Mouse (Mus musculus) CH12.LX (cell line): Measurements from ENCODE around the gene Lrit2. TPM values are rescaled to one million over a fixed set of nuclear protein-coding genes. Genes with fewer than 3 reads are reported as not detected.

Experiments
- DNase-seq: peaks from one replicate; pipeline ENCODE4 v3.0.0-alpha.2; 2013; ENCODE audit errors: extremely low read depth
- H3K27ac ChIP-seq: 2 replicates; pipeline ENCODE4 v1.5.1; 2012; ENCODE audit warnings: low read depth, mild to moderate bottlenecking, control low read depth, moderate library complexity; ENCODE audit not compliant: insufficient read depth
- H3K27me3 ChIP-seq: replicated peaks from 2 replicates; pipeline ENCODE3; 2012; ENCODE audit warnings: inconsistent platforms
- H3K36me3 ChIP-seq, 2 experiments: replicated peaks in 1 of 2; 2 replicates each; pipeline versions ENCODE3 to v1.6.1; 2012; ENCODE audit warnings: inconsistent platforms in 1 of 2, low read length in 1 of 2, mild to moderate bottlenecking in 1 of 2, mixed read lengths in 1 of 2, moderate library complexity in 1 of 2; ENCODE audit not compliant: control insufficient read depth in 1 of 2, insufficient read depth in 1 of 2
- H3K4me1 ChIP-seq, 2 experiments: 2 replicates each; pipeline ENCODE4 v1.6.1; 2012; ENCODE audit warnings: inconsistent platforms in 1 of 2, moderate library complexity in 1 of 2; ENCODE audit not compliant: insufficient read depth in 2 of 2, control insufficient read depth in 1 of 2
- H3K4me2 ChIP-seq: 2 replicates; pipeline ENCODE4 v1.6.1; 2012; ENCODE audit warnings: low read depth, mild to moderate bottlenecking, control low read depth; ENCODE audit not compliant: poor library complexity, insufficient read depth, severe bottlenecking
- H3K4me3 ChIP-seq, 3 experiments: fragments of 150-350 bp in 1 of 3; sonication (generic) in 1 of 3; replicated peaks in 1 of 3; 2 replicates each; pipeline versions ENCODE3 to v1.5.1; 2011 to 2012; ENCODE audit warnings: low read depth in 2 of 3, low read length in 2 of 3, mild to moderate bottlenecking in 2 of 3, moderate library complexity in 2 of 3, control low read depth in 1 of 3, improper control_type of control experiment in 1 of 3, inconsistent platforms in 1 of 3, mixed read lengths in 1 of 3; ENCODE audit not compliant: poor library complexity in 1 of 3
- H3K79me2 ChIP-seq: replicated peaks from 2 replicates; pipeline ENCODE4 v1.6.1; 2012; ENCODE audit warnings: mild to moderate bottlenecking, moderate library complexity; ENCODE audit not compliant: control insufficient read depth, poor library complexity, insufficient read depth, severe bottlenecking; ENCODE audit errors: extremely low read depth
- H3K9ac ChIP-seq: 2 replicates; pipeline ENCODE4 v1.6.1; 2012; ENCODE audit warnings: low read depth, mild to moderate bottlenecking, control low read depth, moderate library complexity; ENCODE audit not compliant: insufficient read depth
- H3K9me3 ChIP-seq: replicated peaks from 2 replicates; pipeline ENCODE3; 2012; ENCODE audit warnings: low read length, inconsistent platforms, mixed read lengths
- CHD1 ChIP-seq: IDR thresholded peaks from 2 replicates; pipeline ENCODE4 v1.6.1; 2012; ENCODE audit warnings: low read depth, low read length, improper control_type of control experiment, inconsistent platforms
- E2F4 ChIP-seq: IDR thresholded peaks from 2 replicates; pipeline ENCODE4 v1.6.1; 2011; ENCODE audit warnings: low read depth, low read length, improper control_type of control experiment; ENCODE audit not compliant: insufficient replicate concordance
- ELF1 ChIP-seq: IDR thresholded peaks from 2 replicates; pipeline ENCODE4 v1.6.1; 2014; ENCODE audit warnings: low read depth, mild to moderate bottlenecking, inconsistent platforms, low read length, improper control_type of control experiment
- EP300 ChIP-seq: IDR thresholded peaks from 2 replicates; pipeline ENCODE4 v1.6.1; 2011; ENCODE audit warnings: low read length, improper control_type of control experiment
- ETS1 ChIP-seq: conservative IDR thresholded peaks from 2 replicates; pipeline ENCODE4 v1.6.1; 2012; ENCODE audit warnings: low read depth, mild to moderate bottlenecking, inconsistent platforms, low read length, improper control_type of control experiment, moderate library complexity
- HCFC1 ChIP-seq: IDR thresholded peaks from 2 replicates; pipeline ENCODE4 v1.6.1; 2012; ENCODE audit warnings: low read depth, mild to moderate bottlenecking, inconsistent platforms, low read length, improper control_type of control experiment
- IRF4 ChIP-seq: IDR thresholded peaks from 2 replicates; pipeline ENCODE4 v1.6.1; 2014; ENCODE audit warnings: low read depth, mild to moderate bottlenecking, inconsistent platforms, low read length, improper control_type of control experiment
- JUN ChIP-seq: IDR thresholded peaks from 2 replicates; pipeline ENCODE4 v1.6.1; 2011; ENCODE audit warnings: low read depth, mild to moderate bottlenecking, low read length, improper control_type of control experiment, moderate library complexity; ENCODE audit not compliant: insufficient read depth
- KAT2A ChIP-seq: IDR thresholded peaks from 2 replicates; pipeline ENCODE4 v1.6.1; 2012; ENCODE audit warnings: low read length, improper control_type of control experiment, inconsistent platforms; ENCODE audit not compliant: insufficient replicate concordance
- MAX ChIP-seq: IDR thresholded peaks from 2 replicates; pipeline ENCODE4 v1.6.1; 2011; ENCODE audit warnings: low read length, improper control_type of control experiment
- MAZ ChIP-seq: IDR thresholded peaks from 2 replicates; pipeline ENCODE4 v1.6.1; 2012; ENCODE audit warnings: low read depth, mild to moderate bottlenecking, inconsistent platforms, low read length, improper control_type of control experiment, moderate library complexity
- MEF2A ChIP-seq: IDR thresholded peaks from 2 replicates; pipeline ENCODE4 v1.6.1; 2014; ENCODE audit warnings: low read depth, mild to moderate bottlenecking, inconsistent platforms, low read length, improper control_type of control experiment, borderline replicate concordance
- MXI1 ChIP-seq: IDR thresholded peaks from 2 replicates; pipeline ENCODE4 v1.6.1; 2011; ENCODE audit warnings: mild to moderate bottlenecking, low read depth, low read length, improper control_type of control experiment
- MYC ChIP-seq: IDR thresholded peaks from 2 replicates; pipeline ENCODE4 v1.6.1; 2011; ENCODE audit warnings: low read depth, mild to moderate bottlenecking, improper control_type of control experiment, low read length
- NELFE ChIP-seq: IDR thresholded peaks from 2 replicates; pipeline ENCODE4 v1.6.1; 2011; ENCODE audit warnings: low read depth, low read length, improper control_type of control experiment
- PAX5 ChIP-seq: IDR thresholded peaks from 2 replicates; pipeline ENCODE4 v1.6.1; 2012; ENCODE audit warnings: low read length, inconsistent platforms, mixed read lengths
- POLR2A ChIP-seq: IDR thresholded peaks from 2 replicates; pipeline ENCODE4 v1.6.1; 2011; ENCODE audit warnings: low read depth, mild to moderate bottlenecking, improper control_type of control experiment, low read length
- POLR2AphosphoS2 ChIP-seq: IDR thresholded peaks from 2 replicates; pipeline ENCODE4 v1.6.1; 2011; ENCODE audit warnings: low read depth, low read length, improper control_type of control experiment
- RAD21 ChIP-seq: IDR thresholded peaks from 2 replicates; pipeline ENCODE4 v1.6.1; 2011; ENCODE audit warnings: low read depth, mild to moderate bottlenecking, low read length, improper control_type of control experiment, moderate library complexity
- TCF12 ChIP-seq: IDR thresholded peaks from 2 replicates; pipeline ENCODE4 v1.6.1; 2014; ENCODE audit warnings: low read depth, mild to moderate bottlenecking, inconsistent platforms, low read length, improper control_type of control experiment
- UBTF ChIP-seq: IDR thresholded peaks from 2 replicates; pipeline ENCODE4 v1.6.1; 2012; ENCODE audit warnings: low read depth, mild to moderate bottlenecking, inconsistent platforms, low read length, improper control_type of control experiment, moderate library complexity
- USF1 ChIP-seq: IDR thresholded peaks from 2 replicates; pipeline ENCODE4 v1.6.1; 2014; ENCODE audit warnings: low read depth, mild to moderate bottlenecking, inconsistent platforms, low read length, improper control_type of control experiment
- ZC3H11A ChIP-seq: IDR thresholded peaks from 2 replicates; pipeline ENCODE4 v1.6.1; 2012; ENCODE audit warnings: low read depth, mild to moderate bottlenecking, inconsistent platforms, low read length, improper control_type of control experiment
- ZMIZ1 ChIP-seq: IDR thresholded peaks from 2 replicates; pipeline ENCODE4 v1.6.1; 2012; ENCODE audit warnings: low read depth, mild to moderate bottlenecking, inconsistent platforms, low read length, improper control_type of control experiment
- dilution Hi-C: fragments of 300-500 bp; cut with MboI; formaldehyde crosslinking; loops from 2 replicates; pipeline ENCODE4 v1.14.3; 2020; ENCODE audit warnings: low sequenced_read_pairs; ENCODE audit not compliant: extremely low pct_unique_long_range_greater_than_20kb, extremely low pct_ligation_motif_present
- in situ Hi-C: fragments of 300-500 bp; cut with MboI; formaldehyde crosslinking; loops from 3 replicates; pipeline ENCODE4 v1.14.3; 2019; ENCODE audit warnings: low sequenced_read_pairs, low pct_ligation_motif_present, low pct_unique_long_range_greater_than_20kb, mixed read lengths
- polyA plus RNA-seq: library from polyadenylated mRNA; unstranded; fragments of >175 nt; gene quantifications from 2 replicates; pipeline ENCODE4 v1.2.1, GENCODE M21; 2012; ENCODE audit warnings: low read depth; ENCODE audit not compliant: insufficient read length
- total RNA-seq, 2 experiments: library from RNA; depleted of rRNA; stranded (reverse); fragments of 300-350 nt in 1 of 2; fragments of >200 nt in 1 of 2; gene quantifications; 2 replicates each; pipeline ENCODE4 v1.2.3; 2012 to 2014

Gene Lrit2
- total and polyA plus RNA-seq, 3 experiments, result not detected

DNA sequence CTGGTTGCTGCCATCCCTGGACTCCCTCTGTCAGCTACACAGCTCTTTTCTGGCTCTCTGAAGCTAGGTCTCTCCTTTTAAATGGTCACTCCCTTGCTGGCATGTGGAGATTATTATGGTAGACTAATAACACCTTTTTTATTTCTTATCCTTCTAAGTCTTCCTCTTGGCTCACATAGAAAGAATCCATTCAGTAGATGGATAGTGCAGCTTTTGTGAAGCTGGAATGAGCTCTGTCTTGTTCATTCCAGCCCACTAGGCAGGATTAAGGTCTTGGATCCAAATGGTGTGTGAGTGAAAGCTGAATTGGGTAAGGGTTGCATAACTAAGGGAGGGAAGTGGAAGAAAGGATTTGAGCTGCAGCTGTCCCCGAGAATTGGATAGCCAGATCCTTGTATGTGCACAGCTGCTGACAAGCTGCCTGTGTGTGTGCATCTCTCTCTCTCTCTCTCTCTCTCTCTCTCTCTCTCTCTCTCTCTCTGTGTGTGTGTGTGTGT, 18.8 kb upstream of the Lrit2 start, which contains the start of gene Rgr:
Gene Rgr, minus strand, starts transcription at position 51 of the 497 bp plus-strand sequence.
- no peak for DNase-seq
- Histone ChIP-seq H3K4me3 (no peak within 1 kb of the TSS), H3K4me1 (no peaks in the 10 kb centered on the region), H3K9ac (no peak within 1 kb of the TSS), H3K4me2 (no peak within 1 kb of the TSS), H3K36me3 (no peaks in the 10 kb centered on the region)
- in situ Hi-C loops, result no loop called here
- TF ChIP-seq TCF12 (no peak), MAZ (no peak), ELF1 (no peak), USF1 (no peak), E2F4 (no peak), ZC3H11A (no peak), MYC (no peak), HCFC1 (no peak), ZMIZ1 (no peak), IRF4 (no peak)
- TF ChIP-seq, all 38 proteins: peak for 0
- H3K9me3 ChIP-seq, result no peaks in the 10 kb centered on the region
- dilution Hi-C loops, result no loop called here
- H3K27me3 ChIP-seq, result peaks cover 74% of the 10 kb centered on the region
- no peaks in the 10 kb centered on the region for H3K79me2 ChIP-seq
- no peak within 1 kb of the TSS for H3K27ac ChIP-seq

DNA sequence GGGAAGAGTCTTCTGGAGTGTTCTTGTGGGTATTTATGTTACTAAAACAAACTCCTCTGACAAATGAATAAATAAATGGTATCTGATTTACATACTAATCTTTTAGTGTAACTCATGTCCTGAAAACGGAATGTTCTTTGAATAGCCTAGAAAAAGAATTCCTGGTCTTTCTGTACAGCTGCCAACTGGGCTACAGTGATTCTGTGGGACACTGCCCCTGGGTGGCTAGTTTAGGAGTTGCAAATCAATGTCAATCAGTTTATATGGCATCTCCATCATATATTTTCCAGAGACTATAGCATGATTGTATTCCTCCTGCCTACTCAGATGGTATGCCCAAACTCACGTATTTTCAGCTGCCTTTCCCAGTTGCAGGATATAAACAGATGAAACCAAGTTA, 2.9 kb upstream of the Lrit2 start:
- H3K9ac ChIP-seq, result no peak overlapping the region
- dilution Hi-C loops (no loop called here), in situ Hi-C loops (no loop called here)
- H3K79me2 ChIP-seq, result no peaks in the 10 kb centered on the region
- H3K36me3 ChIP-seq, result no peaks in the 10 kb centered on the region
- no peak overlapping the region for H3K4me3 ChIP-seq
- no peak overlapping the region for H3K27ac ChIP-seq
- no peak for DNase-seq
- H3K9me3 ChIP-seq, result no peaks in the 10 kb centered on the region
- TF ChIP-seq USF1 (no peak), POLR2A (no peak), KAT2A (no peak), POLR2AphosphoS2 (no peak), CHD1 (no peak), MAZ (no peak), ZC3H11A (no peak), RAD21 (no peak), MAX (no peak), TCF12 (no peak), NELFE (no peak), PAX5 (no peak), EP300 (no peak), MXI1 (no peak), MEF2A (no peak), ETS1 (no peak), E2F4 (no peak), UBTF (no peak), JUN (no peak)
- peaks cover 63% of the 10 kb centered on the region for H3K27me3 ChIP-seq
- no peak overlapping the region for H3K4me2 ChIP-seq
- H3K4me1 ChIP-seq, result no peaks in the 10 kb centered on the region
